Mouse (Mus musculus) brain, embryonic 14.5 days (tissue): Measurements from ENCODE around the gene Coq10a.

Experiments
- CTCF ChIP-seq: fragments of 200-500 bp; IDR thresholded peaks from 2 replicates; pipeline ENCODE4 v1.5.1; 2012; ENCODE audit warnings: inconsistent platforms, mild to moderate bottlenecking, moderate library complexity, borderline replicate concordance; ENCODE audit not compliant: insufficient read depth, insufficient read length; ENCODE audit errors: extremely low read depth
- POLR2A ChIP-seq: fragments of 200-500 bp; IDR thresholded peaks from 2 replicates; pipeline ENCODE4 v1.6.1; 2012; ENCODE audit warnings: mild to moderate bottlenecking, inconsistent platforms, borderline replicate concordance; ENCODE audit not compliant: poor library complexity, insufficient read depth, insufficient read length, severe bottlenecking; ENCODE audit errors: extremely low read depth

DNA sequence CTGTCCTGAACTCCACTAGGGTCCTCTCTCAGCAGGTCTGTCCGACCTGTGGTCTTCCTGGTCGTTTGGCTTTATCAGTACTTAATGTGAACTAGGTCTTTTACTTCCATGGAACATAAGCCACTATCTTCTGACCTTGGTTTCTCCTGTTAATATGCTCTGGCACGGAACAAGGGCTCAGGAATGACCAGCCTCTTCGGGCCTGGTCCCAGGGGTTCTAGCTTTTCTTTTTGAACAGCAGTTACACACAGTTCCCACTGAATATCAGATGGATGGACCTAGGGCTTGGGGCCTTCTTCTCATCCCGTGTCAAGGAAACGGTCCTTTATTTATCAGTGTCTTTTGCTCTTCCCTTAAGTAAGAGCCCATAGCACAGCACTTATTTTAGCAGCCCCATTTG is 7.0 kb downstream of the Coq10a start:
- TF ChIP-seq CTCF (no peak), POLR2A (no peak)
